Mouse (Mus musculus): ENCODE measurements around the gene Stub1. TPM values are rescaled to one million over a fixed set of nuclear protein-coding genes. Genes with fewer than 3 reads are reported as not detected.
A peak's percentile ranks its signal among the peaks of the same experiment; 100 is the strongest.
"Not testable (repeated sequence)": the region's sequence is repeated elsewhere in the genome, so short reads cannot be mapped to it uniquely, and the experiment has no call there.

Gene Stub1
- polyA plus RNA-seq, 1 experiment from 2014 or later = 290 TPM

GRCm38 (mm10) chr17:25810890-25811289 is 22.3 kb downstream of the Stub1 start:
- Histone ChIP-seq H3K4me2 (replicated peaks; ENCODE audit: low read depth, low read length) (peak overlapping the region; percentile 87), H3K4me1 (replicated peaks; ENCODE audit: control insufficient read depth, insufficient read depth, low read length) (peaks cover 10% of the 10 kb centered on the region; the same call in 1 of the 2 replicates), H3K36me3 (ENCODE audit: control insufficient read depth, insufficient read depth, low read length) (no peaks in the 10 kb centered on the region), H3K27me3 (ENCODE audit: control insufficient read depth, insufficient read depth, low read length) (peaks cover 2% of the 10 kb centered on the region; the same call in 1 of the 2 replicates), H3K9ac (ENCODE audit: low read depth, low read length) (no peak overlapping the region), H3K4me3 (ENCODE audit: low read depth, low read length) (no peak overlapping the region), H3K27ac (ENCODE audit: low read depth, low read length) (no peak overlapping the region), H3K9me3 (ENCODE audit: control insufficient read depth, low read length) (no peaks in the 10 kb centered on the region)
- ATAC-seq (ENCODE audit: low FRiP score) (no peak), DNase-seq (ENCODE audit: low spot score) (no peak)
- 78% methylated on average over 4 of the region's 4 CpGs for WGBS

GRCm38 (mm10) chr17:25809606-25810340 is 23.4 kb downstream of the Stub1 start:
- Histone ChIP-seq H3K4me1 (replicated peaks; ENCODE audit: control insufficient read depth, insufficient read depth, low read length) (peaks cover 10% of the 10 kb centered on the region; the same call in 1 of the 2 replicates), H3K27me3 (ENCODE audit: control insufficient read depth, insufficient read depth, low read length) (peaks cover 2% of the 10 kb centered on the region; the same call in 1 of the 2 replicates), H3K4me2 (replicated peaks; ENCODE audit: low read depth, low read length) (peak overlapping the region; percentile 87), H3K9ac (ENCODE audit: low read depth, low read length) (peak overlapping the region; percentile 95), H3K9me3 (ENCODE audit: control insufficient read depth, low read length) (no peaks in the 10 kb centered on the region), H3K36me3 (ENCODE audit: control insufficient read depth, insufficient read depth, low read length) (no peaks in the 10 kb centered on the region), H3K27ac (ENCODE audit: low read depth, low read length) (peak overlapping the region; percentile 98), H3K4me3 (ENCODE audit: low read depth, low read length) (peak overlapping the region; percentile 84)
- 8% methylated on average over 25 of the region's 25 CpGs for WGBS
- DNase-seq (ENCODE audit: low spot score) = peak; percentile 49
- ATAC-seq (ENCODE audit: low FRiP score) = peak; percentile 77

- ATAC-seq (ENCODE audit: low FRiP score) (peak; percentile 81), DNase-seq (ENCODE audit: low spot score) (peak; percentile 91)
- H3K27me3 ChIP-seq (ENCODE audit: control insufficient read depth, insufficient read depth, low read length) = peaks cover 2% of the 10 kb centered on the region; the same call in 1 of the 2 replicates
- H3K4me1 ChIP-seq (replicated peaks; ENCODE audit: control insufficient read depth, insufficient read depth, low read length) = peaks cover 10% of the 10 kb centered on the region; the same call in 1 of the 2 replicates
- no peaks in the 10 kb centered on the region for H3K9me3 ChIP-seq (ENCODE audit: control insufficient read depth, low read length)
- peak within 1 kb of the TSS; percentile 84 for H3K4me3 ChIP-seq (ENCODE audit: low read depth, low read length)
- WGBS = under 1% methylated on average over 54 of the region's 100 CpGs
- peak within 1 kb of the TSS; percentile 98 for H3K27ac ChIP-seq (ENCODE audit: low read depth, low read length)
- H3K9ac ChIP-seq (ENCODE audit: low read depth, low read length) = peak within 1 kb of the TSS; percentile 95
- H3K36me3 ChIP-seq (ENCODE audit: control insufficient read depth, insufficient read depth, low read length) = no peaks in the 10 kb centered on the region
- H3K4me2 ChIP-seq (replicated peaks; ENCODE audit: low read depth, low read length) = peak within 1 kb of the TSS; percentile 87
Measured at GRCm38 (mm10) chr17:25808789-25809605, 24.2 kb downstream of the Stub1 start, which contains the start of gene Fbxl16. Gene Fbxl16, plus strand, starts transcription at chr17:25809085.

GRCm38 (mm10) chr17:25808028-25808427 is 25.2 kb downstream of the Stub1 start:
- no peaks in the 10 kb centered on the region for H3K36me3 ChIP-seq (ENCODE audit: control insufficient read depth, insufficient read depth, low read length)
- peak overlapping the region; percentile 84; the same call in 1 of the 2 replicates for H3K4me3 ChIP-seq (ENCODE audit: low read depth, low read length)
- peaks cover 14% of the 10 kb centered on the region; the same call in 1 of the 2 replicates for H3K4me1 ChIP-seq (replicated peaks; ENCODE audit: control insufficient read depth, insufficient read depth, low read length)
- H3K27ac ChIP-seq (ENCODE audit: low read depth, low read length) = peak overlapping the region; percentile 98
- peak overlapping the region; percentile 87 for H3K4me2 ChIP-seq (replicated peaks; ENCODE audit: low read depth, low read length)
- H3K9me3 ChIP-seq (ENCODE audit: control insufficient read depth, low read length) = no peaks in the 10 kb centered on the region
- H3K27me3 ChIP-seq (ENCODE audit: control insufficient read depth, insufficient read depth, low read length) = 0 out of 2 replicates have a peak, but pooled peaks cover 2% of the 10 kb centered on the region
- ATAC-seq (ENCODE audit: low FRiP score) (no peak), DNase-seq (ENCODE audit: low spot score) (no peak)
- WGBS = 36% methylated on average over 5 of the region's 5 CpGs
- peak overlapping the region; percentile 95; the same call in 1 of the 2 replicates for H3K9ac ChIP-seq (ENCODE audit: low read depth, low read length)

GRCm38 (mm10) chr17:25807452-25807851 is 25.8 kb downstream of the Stub1 start:
- ATAC-seq (ENCODE audit: low FRiP score) = not testable (repeated sequence)
- 54% methylated on average over 2 of the region's 2 CpGs for WGBS
- H3K4me1 ChIP-seq (replicated peaks; ENCODE audit: control insufficient read depth, insufficient read depth, low read length) = peaks cover 16% of the 10 kb centered on the region; the same call in 1 of the 2 replicates

GRCm38 (mm10) chr17:25806507-25806906 is 26.7 kb downstream of the Stub1 start:
- H3K36me3 ChIP-seq (ENCODE audit: control insufficient read depth, insufficient read depth, low read length) = no peaks in the 10 kb centered on the region
- no peak overlapping the region for H3K4me3 ChIP-seq (ENCODE audit: low read depth, low read length)
- 87% methylated on average over 4 of the region's 4 CpGs for WGBS
- ATAC-seq (ENCODE audit: low FRiP score) = no peak
- H3K27ac ChIP-seq (ENCODE audit: low read depth, low read length) = no peak overlapping the region
- no peaks in the 10 kb centered on the region for H3K9me3 ChIP-seq (ENCODE audit: control insufficient read depth, low read length)
- no peak for DNase-seq (ENCODE audit: low spot score)
- H3K4me2 ChIP-seq (replicated peaks; ENCODE audit: low read depth, low read length) = no peak overlapping the region
- peaks cover 20% of the 10 kb centered on the region; the same call in 1 of the 2 replicates for H3K4me1 ChIP-seq (replicated peaks; ENCODE audit: control insufficient read depth, insufficient read depth, low read length)
- H3K9ac ChIP-seq (ENCODE audit: low read depth, low read length) = no peak overlapping the region
- no peaks in the 10 kb centered on the region for H3K27me3 ChIP-seq (ENCODE audit: control insufficient read depth, insufficient read depth, low read length)

More at GRCm38 (mm10) chr17:25807452-25807851, 25.8 kb downstream of the Stub1 start:
- H3K4me2 ChIP-seq (replicated peaks; ENCODE audit: low read depth, low read length); H3K27ac ChIP-seq (ENCODE audit: low read depth, low read length); H3K27me3 ChIP-seq (ENCODE audit: control insufficient read depth, insufficient read depth, low read length); DNase-seq (ENCODE audit: low spot score); H3K36me3 ChIP-seq (ENCODE audit: control insufficient read depth, insufficient read depth, low read length); H3K9ac ChIP-seq (ENCODE audit: low read depth, low read length); H3K4me3 ChIP-seq (ENCODE audit: low read depth, low read length); H3K9me3 ChIP-seq (ENCODE audit: control insufficient read depth, low read length): not testable (repeated sequence)

GRCm38 (mm10) chr17:25802825-25803517 is 30.2 kb downstream of the Stub1 start:
- Histone ChIP-seq H3K9ac (ENCODE audit: low read depth, low read length) (peak overlapping the region; percentile 36; the same call in 1 of the 2 replicates), H3K4me2 (replicated peaks; ENCODE audit: low read depth, low read length) (peak overlapping the region; percentile 16), H3K9me3 (ENCODE audit: control insufficient read depth, low read length) (no peaks in the 10 kb centered on the region), H3K27ac (ENCODE audit: low read depth, low read length) (peak overlapping the region; percentile 83), H3K36me3 (ENCODE audit: control insufficient read depth, insufficient read depth, low read length) (no peaks in the 10 kb centered on the region), H3K4me1 (replicated peaks; ENCODE audit: control insufficient read depth, insufficient read depth, low read length) (peaks cover 12% of the 10 kb centered on the region; the same call in 1 of the 2 replicates), H3K4me3 (ENCODE audit: low read depth, low read length) (no peak overlapping the region; the same call in 1 of the 2 replicates), H3K27me3 (ENCODE audit: control insufficient read depth, insufficient read depth, low read length) (no peaks in the 10 kb centered on the region)
- 12% methylated on average over 10 of the region's 10 CpGs for WGBS
- peak; percentile 95 for DNase-seq (ENCODE audit: low spot score)
- peak; percentile 95 for ATAC-seq (ENCODE audit: low FRiP score)

- Histone ChIP-seq H3K4me2 (replicated peaks; ENCODE audit: low read depth, low read length) (no peak overlapping the region), H3K27me3 (ENCODE audit: control insufficient read depth, insufficient read depth, low read length) (no peaks in the 10 kb centered on the region), H3K36me3 (ENCODE audit: control insufficient read depth, insufficient read depth, low read length) (no peaks in the 10 kb centered on the region), H3K4me1 (replicated peaks; ENCODE audit: control insufficient read depth, insufficient read depth, low read length) (peaks cover 15% of the 10 kb centered on the region), H3K9ac (ENCODE audit: low read depth, low read length) (no peak overlapping the region), H3K27ac (ENCODE audit: low read depth, low read length) (no peak overlapping the region), H3K4me3 (ENCODE audit: low read depth, low read length) (no peak overlapping the region), H3K9me3 (ENCODE audit: control insufficient read depth, low read length) (no peaks in the 10 kb centered on the region)
- DNase-seq (ENCODE audit: low spot score) = peak; percentile 82
- WGBS = 9% methylated on average over 6 of the region's 6 CpGs
- no peak for ATAC-seq (ENCODE audit: low FRiP score)
Measured at GRCm38 (mm10) chr17:25801029-25801428, 32.2 kb downstream of the Stub1 start.
